Mouse (Mus musculus) kidney, embryonic 14.5 days (tissue): ENCODE results near the gene Elfn1. TPM values are rescaled to one million over a fixed set of nuclear protein-coding genes. Genes with fewer than 3 reads are reported as not detected.
A peak's percentile ranks its signal among the peaks of the same experiment; 100 is the strongest.

Source experiments
- ATAC-seq: fragments of 200-750 bp; cut with Nextera tagmentation; 2 replicates; pipeline ENCODE4 v1.8.0; 2017; ENCODE audit warnings: moderate number of reproducible peaks, mild to moderate bottlenecking, moderate TSS enrichment, moderate library complexity; ENCODE audit not compliant: low FRiP score, low TSS enrichment
- H3K27ac ChIP-seq: fragments of 300-500 bp; sonication (generic); 2 replicates; pipeline ENCODE4 v1.5.1; 2014; ENCODE audit warnings: low read depth, mild to moderate bottlenecking, low read length, moderate library complexity, mixed read lengths
- H3K27me3 ChIP-seq: fragments of 300-500 bp; sonication (generic); 2 replicates; pipeline ENCODE4 v1.6.1; 2014; ENCODE audit warnings: mild to moderate bottlenecking, low read length; ENCODE audit not compliant: control insufficient read depth, insufficient read depth
- H3K36me3 ChIP-seq: fragments of 300-500 bp; sonication (generic); 2 replicates; pipeline ENCODE4 v1.6.1; 2014; ENCODE audit warnings: low read length, mixed read lengths; ENCODE audit not compliant: control insufficient read depth, insufficient read depth
- H3K4me1 ChIP-seq: fragments of 300-500 bp; sonication (generic); 2 replicates; pipeline ENCODE4 v1.6.1; 2014; ENCODE audit warnings: low read length, mixed read lengths; ENCODE audit not compliant: control insufficient read depth, insufficient read depth
- H3K4me2 ChIP-seq: fragments of 300-500 bp; sonication (generic); replicated peaks from 2 replicates; pipeline ENCODE4 v1.6.1; 2014; ENCODE audit warnings: low read depth, mild to moderate bottlenecking, low read length
- H3K4me3 ChIP-seq: fragments of 300-500 bp; sonication (generic); 2 replicates; pipeline ENCODE4 v1.5.1; 2014; ENCODE audit warnings: mild to moderate bottlenecking, low read length
- H3K9ac ChIP-seq: fragments of 300-500 bp; sonication (generic); 2 replicates; pipeline ENCODE4 v1.6.1; 2014; ENCODE audit warnings: low read depth, mild to moderate bottlenecking, low read length, moderate library complexity
- H3K9me3 ChIP-seq: fragments of 300-500 bp; sonication (generic); 2 replicates; pipeline ENCODE4 v1.6.1; 2016; ENCODE audit warnings: low read length; ENCODE audit not compliant: control insufficient read depth
- WGBS: fragments of 180-500 bp; shearing (Covaris S2); extraction: QIAGEN DNeasy Blood & Tissue Kit; methylation state at CpG from one replicate; pipeline ENCODE4 v1.1.7; 2014; 5-methylcytosine and 5-hydroxymethylcytosine counted together
- polyA plus RNA-seq: library from polyadenylated mRNA; unstranded; fragments of >200 nt; fragmentation: Nextera tagmentation; extraction: Ambion mirVana; gene quantifications from 2 replicates; pipeline ENCODE4 v1.2.1, GENCODE M21; 2014

Gene Elfn1
- polyA plus RNA-seq, 1 experiment from 2014 or later = 0.14 TPM

GRCm38 (mm10) chr5:139949363-139949762 is 41.6 kb downstream of the Elfn1 start:
- H3K27me3 ChIP-seq = no peaks in the 10 kb centered on the region
- no peak overlapping the region for H3K4me2 ChIP-seq
- H3K9me3 ChIP-seq = no peaks in the 10 kb centered on the region
- no peak overlapping the region for H3K9ac ChIP-seq
- H3K36me3 ChIP-seq = no peaks in the 10 kb centered on the region
- 0 out of 2 replicates have a peak, but pooled peaks cover 9% of the 10 kb centered on the region for H3K4me1 ChIP-seq
- 46% methylated on average over 8 of the region's 8 CpGs for WGBS
- H3K27ac ChIP-seq = no peak overlapping the region
- ATAC-seq = no peak
- no peak overlapping the region for H3K4me3 ChIP-seq

- no peaks in the 10 kb centered on the region for H3K9me3 ChIP-seq
- H3K27ac ChIP-seq = no peak overlapping the region
- no peak overlapping the region for H3K4me2 ChIP-seq
- WGBS = 78% methylated on average over 11 of the region's 11 CpGs
- no peak overlapping the region for H3K4me3 ChIP-seq
- H3K27me3 ChIP-seq = no peaks in the 10 kb centered on the region
- no peak overlapping the region for H3K9ac ChIP-seq
- ATAC-seq = no peak
- H3K4me1 ChIP-seq = 0 out of 2 replicates have a peak, but pooled peaks cover 9% of the 10 kb centered on the region
- no peaks in the 10 kb centered on the region for H3K36me3 ChIP-seq
Measured at GRCm38 (mm10) chr5:139949975-139950578, 42.3 kb downstream of the Elfn1 start.

DNA sequence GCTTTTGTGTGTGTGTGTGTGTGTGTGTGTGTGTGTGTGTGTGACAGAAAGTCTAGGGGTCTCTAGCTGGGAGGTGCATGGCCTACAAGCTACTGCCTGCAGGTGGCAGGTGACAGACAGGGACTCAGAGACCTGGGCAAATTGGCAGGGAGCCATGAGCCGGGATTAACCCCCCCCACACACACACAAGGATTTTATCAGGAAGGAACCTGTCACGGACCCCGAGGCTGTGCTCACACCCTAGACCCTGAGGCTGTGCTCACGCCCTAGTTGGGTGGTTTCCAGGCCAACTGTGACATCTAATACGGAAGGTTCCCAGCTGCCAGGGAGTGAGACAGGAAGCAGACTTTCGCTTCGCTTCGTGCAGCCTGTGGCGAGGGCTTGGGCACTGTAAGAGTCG is 49.1 kb downstream of the Elfn1 start:
- peak overlapping the region; percentile 43; the same call in 1 of the 2 replicates for H3K27ac ChIP-seq
- no peaks in the 10 kb centered on the region for H3K36me3 ChIP-seq
- peaks cover 10% of the 10 kb centered on the region; the same call in 1 of the 2 replicates for H3K4me1 ChIP-seq
- 4% methylated on average over 10 of the region's 10 CpGs for WGBS
- H3K9me3 ChIP-seq = no peaks in the 10 kb centered on the region
- H3K27me3 ChIP-seq = no peaks in the 10 kb centered on the region
- no peak overlapping the region for H3K4me3 ChIP-seq
- H3K9ac ChIP-seq = no peak overlapping the region
- peak; percentile 94 for ATAC-seq
- H3K4me2 ChIP-seq = no peak overlapping the region

DNA sequence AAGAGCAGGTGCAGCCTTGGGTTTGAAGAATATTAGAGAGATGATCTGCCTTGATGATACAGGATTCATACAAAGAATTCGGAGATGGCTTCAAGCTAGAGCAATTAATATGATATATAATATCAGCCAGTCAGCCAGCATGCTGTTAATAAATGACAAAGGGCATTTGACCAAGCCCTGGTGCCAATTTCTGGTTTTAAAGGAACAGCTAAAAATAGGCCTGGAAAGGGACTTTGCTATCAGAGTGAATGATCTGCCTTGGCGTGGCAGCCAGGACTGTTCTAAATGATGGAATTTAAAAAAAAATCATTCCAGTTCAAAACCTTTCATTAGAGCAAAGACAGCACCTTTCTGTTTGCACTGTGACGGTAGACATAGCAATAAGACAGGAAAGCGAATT is 52.0 kb downstream of the Elfn1 start:
- Histone ChIP-seq H3K36me3 (no peaks in the 10 kb centered on the region), H3K4me2 (no peak overlapping the region), H3K4me3 (no peak overlapping the region), H3K27ac (no peak overlapping the region), H3K9ac (no peak overlapping the region), H3K9me3 (no peaks in the 10 kb centered on the region), H3K4me1 (peaks cover 10% of the 10 kb centered on the region; the same call in 1 of the 2 replicates), H3K27me3 (no peaks in the 10 kb centered on the region)
- ATAC-seq = no peak
- WGBS = 82% methylated on average over 4 of the region's 4 CpGs

DNA sequence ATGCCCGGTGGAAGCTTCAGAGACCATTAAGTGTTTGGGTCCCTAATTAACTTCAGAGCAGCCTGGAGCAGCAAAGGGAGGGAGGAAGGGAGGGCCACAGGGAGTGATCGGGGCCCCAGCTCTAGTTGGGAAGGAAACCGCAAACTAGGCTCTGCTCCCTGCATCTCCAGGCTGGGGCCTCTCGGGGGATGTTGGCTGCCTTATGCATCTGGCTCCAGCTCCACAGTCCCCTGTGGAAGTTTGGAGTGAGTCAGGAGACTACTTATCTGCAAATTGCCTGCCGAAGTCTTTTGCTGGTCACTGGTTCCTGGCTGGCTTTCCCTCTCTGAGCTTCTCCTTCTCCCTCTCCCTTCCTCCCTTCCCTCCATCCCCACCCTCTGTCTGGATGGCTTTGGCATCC is 56.6 kb downstream of the Elfn1 start:
- Histone ChIP-seq H3K9me3 (no peaks in the 10 kb centered on the region), H3K4me2 (no peak overlapping the region), H3K27me3 (no peaks in the 10 kb centered on the region), H3K4me3 (no peak overlapping the region), H3K27ac (no peak overlapping the region), H3K4me1 (no peaks in the 10 kb centered on the region), H3K9ac (no peak overlapping the region), H3K36me3 (no peaks in the 10 kb centered on the region)
- no peak for ATAC-seq
- 45% methylated on average over 5 of the region's 5 CpGs for WGBS

DNA sequence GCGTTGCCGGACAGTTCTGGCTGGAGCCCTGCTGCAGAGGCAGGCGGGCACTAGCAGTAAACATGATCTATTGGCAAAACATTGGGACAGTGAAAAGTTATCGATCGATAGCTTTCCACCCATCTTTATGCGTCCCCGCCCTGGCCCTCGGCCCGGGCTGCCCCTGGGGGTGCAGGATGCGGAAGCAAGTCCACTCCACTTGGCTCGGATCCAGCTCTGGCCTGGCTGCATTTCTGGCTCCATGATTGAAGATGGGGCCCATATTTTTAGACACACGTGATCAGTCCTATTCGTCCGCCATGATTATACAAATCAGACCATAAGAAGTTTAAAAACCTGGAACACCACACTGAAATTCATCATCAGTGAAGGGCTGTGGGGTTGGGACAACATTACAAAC is 57.9 kb downstream of the Elfn1 start:
- H3K9ac ChIP-seq = no peak overlapping the region
- no peak for ATAC-seq
- no peak overlapping the region for H3K27ac ChIP-seq
- 84% methylated on average over 14 of the region's 14 CpGs for WGBS
- H3K27me3 ChIP-seq = no peaks in the 10 kb centered on the region
- H3K4me3 ChIP-seq = no peak overlapping the region
- no peaks in the 10 kb centered on the region for H3K9me3 ChIP-seq
- no peak overlapping the region for H3K4me2 ChIP-seq
- H3K36me3 ChIP-seq = no peaks in the 10 kb centered on the region
- H3K4me1 ChIP-seq = no peaks in the 10 kb centered on the region

GRCm38 (mm10) chr5:139969151-139969948 is 61.6 kb downstream of the Elfn1 start:
- peaks cover 10% of the 10 kb centered on the region for H3K27me3 ChIP-seq
- H3K9me3 ChIP-seq = no peaks in the 10 kb centered on the region
- 74% methylated on average over 14 of the region's 14 CpGs for WGBS
- no peaks in the 10 kb centered on the region for H3K36me3 ChIP-seq
- no peak overlapping the region for H3K4me2 ChIP-seq
- no peak overlapping the region for H3K9ac ChIP-seq
- H3K27ac ChIP-seq = no peak overlapping the region
- H3K4me3 ChIP-seq = no peak overlapping the region
- ATAC-seq = no peak
- H3K4me1 ChIP-seq = no peaks in the 10 kb centered on the region

- no peak for ATAC-seq
- peaks cover 10% of the 10 kb centered on the region for H3K27me3 ChIP-seq
- no peak overlapping the region for H3K27ac ChIP-seq
- no peak overlapping the region for H3K4me2 ChIP-seq
- no peaks in the 10 kb centered on the region for H3K4me1 ChIP-seq
- H3K9ac ChIP-seq = no peak overlapping the region
- H3K9me3 ChIP-seq = no peaks in the 10 kb centered on the region
- no peak overlapping the region for H3K4me3 ChIP-seq
- no peaks in the 10 kb centered on the region for H3K36me3 ChIP-seq
- WGBS = 46% methylated on average over 12 of the region's 12 CpGs
Measured at GRCm38 (mm10) chr5:139970186-139970631, 62.5 kb downstream of the Elfn1 start.

DNA sequence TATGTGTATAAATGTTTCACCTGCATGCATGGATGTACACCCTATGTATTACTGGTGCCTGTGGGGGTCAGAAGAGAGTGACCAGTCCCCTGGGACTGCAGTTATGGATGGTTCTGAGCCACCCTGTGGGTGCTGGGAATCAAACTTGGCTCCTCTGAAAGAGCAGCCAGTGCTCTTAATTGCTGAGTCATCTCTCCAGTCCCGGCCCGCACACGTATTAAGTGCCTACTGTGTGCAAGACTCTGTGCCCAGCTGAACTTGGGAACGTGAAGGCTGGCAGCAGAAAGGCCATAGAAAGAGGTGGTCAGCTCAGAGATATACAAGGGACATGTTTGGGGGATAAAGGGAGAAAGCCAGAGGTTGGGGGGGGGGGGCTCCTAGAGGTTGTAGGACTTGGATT is 68.8 kb downstream of the Elfn1 start:
- no peaks in the 10 kb centered on the region for H3K36me3 ChIP-seq
- peaks cover 10% of the 10 kb centered on the region for H3K27me3 ChIP-seq
- no peak overlapping the region for H3K4me2 ChIP-seq
- H3K4me1 ChIP-seq = no peaks in the 10 kb centered on the region
- no peak overlapping the region for H3K27ac ChIP-seq
- H3K4me3 ChIP-seq = no peak overlapping the region
- ATAC-seq = no peak
- H3K9ac ChIP-seq = no peak overlapping the region
- WGBS = 79% methylated on average over 4 of the region's 4 CpGs
- H3K9me3 ChIP-seq = no peaks in the 10 kb centered on the region
